8 mouse cellular contexts compared by ENCODE assay signal in genomic region chr13:69530951-69531350, GRCm38 (mm10). TPM values are rescaled to one million over a fixed set of nuclear protein-coding genes. Genes with fewer than 3 reads are reported as not detected.
DNase-seq lines count a peak whose midpoint lies in the region; ATAC-seq lines count a peak whose summit lies in the region.

No protein-coding gene starts in this region.

- WGBS in neural tube, embryonic 11.5 days: 88% methylated on average over 6 of the region's 6 CpGs
- 83% methylated on average over 6 of the region's 6 CpGs for WGBS in liver, embryonic 15.5 days (ENCODE audit: insufficient replicate concordance)

- H3K27ac ChIP-seq in neural tube, embryonic 11.5 days (ENCODE audit: low read depth, low read length): no peak overlapping the region
- no peak overlapping the region for H3K27ac ChIP-seq in liver, embryonic 15.5 days (replicated peaks)

- H3K9me3 ChIP-seq in neural tube, embryonic 11.5 days (ENCODE audit: control insufficient read depth, low read length): no peaks in the 10 kb centered on the region
- H3K9me3 ChIP-seq in liver, embryonic 15.5 days (replicated peaks): no peaks in the 10 kb centered on the region

- DNase-seq in cerebellum, adult 9-11 months: peak; percentile 53
- DNase-seq in cerebellum, postnatal 25 days: no peak
- no peak for DNase-seq in neural tube, embryonic 11.5 days (ENCODE audit: low spot score)
- no peak for DNase-seq in neural tube, embryonic 10.5 days (ENCODE audit: extremely low spot score, low spot score)
- DNase-seq in right cerebral cortex, postnatal 14 days: no peak
- no peak for DNase-seq in left cerebral cortex, adult 18-20 months (ENCODE audit: low spot score in 2 of 2)
- DNase-seq in urinary bladder, postnatal 25 days (ENCODE audit: low spot score): no peak

- no peak overlapping the region for H3K4me3 ChIP-seq in neural tube, embryonic 11.5 days (ENCODE audit: low read depth, low read length)
- H3K4me3 ChIP-seq in liver, embryonic 15.5 days (replicated peaks): peak overlapping the region; percentile 95

- no peaks in the 10 kb centered on the region for H3K27me3 ChIP-seq in neural tube, embryonic 11.5 days (ENCODE audit: control insufficient read depth, insufficient read depth, low read length)
- H3K27me3 ChIP-seq in liver, embryonic 15.5 days: no peaks in the 10 kb centered on the region

- H3K4me1 ChIP-seq in neural tube, embryonic 11.5 days (ENCODE audit: control insufficient read depth, insufficient read depth, low read length): peaks cover 32% of the 10 kb centered on the region
- H3K4me1 ChIP-seq in liver, embryonic 15.5 days (replicated peaks): peaks cover 69% of the 10 kb centered on the region

- H3K36me3 ChIP-seq in neural tube, embryonic 11.5 days (ENCODE audit: control insufficient read depth, insufficient read depth, low read length): no peaks in the 10 kb centered on the region; the same call in 1 of the 2 replicates
- H3K36me3 ChIP-seq in liver, embryonic 15.5 days (replicated peaks): peaks cover 10% of the 10 kb centered on the region; the same call in 1 of the 2 replicates

- H3K9ac ChIP-seq in neural tube, embryonic 11.5 days (ENCODE audit: low read length): no peak overlapping the region
- H3K9ac ChIP-seq in liver, embryonic 15.5 days: peak overlapping the region; percentile 88; the same call in 1 of the 2 replicates

- no peak for ATAC-seq in neural tube, embryonic 11.5 days (ENCODE audit: insufficient read depth, low FRiP score, low TSS enrichment)
- no peak for ATAC-seq in liver, embryonic 15.5 days (ENCODE audit: insufficient read depth)

- peak overlapping the region; percentile 90 for H3K4me2 ChIP-seq in neural tube, embryonic 11.5 days (ENCODE audit: low read depth)
- H3K4me2 ChIP-seq in liver, embryonic 15.5 days: peak overlapping the region; percentile 95

RNA-seq across cellular contexts. Expression of gene Nsun2, which starts 2.6 kb away (rescaled TPM):
- polyA plus RNA-seq in neural tube, embryonic 11.5 days (2014; fragmentation: Nextera tagmentation; extraction: Ambion mirVana): 139 and 143 TPM in 2 replicates
- 82.4 and 84.3 TPM in 2 replicates for polyA plus RNA-seq in liver, embryonic 15.5 days (2015; fragmentation: Nextera tagmentation; extraction: Ambion mirVana)
- total RNA-seq in left cerebral cortex, adult 18-20 months (2021): 10 to 100 TPM; 85.3 to 88.4 TPM

RNA-seq across cellular contexts. Expression of gene Tent4a, which starts 3.5 kb away (rescaled TPM):
- 8.5 and 10.5 TPM in 2 replicates for polyA plus RNA-seq in neural tube, embryonic 11.5 days (2014; fragmentation: Nextera tagmentation; extraction: Ambion mirVana)
- 2.0 and 2.8 TPM in 2 replicates for polyA plus RNA-seq in liver, embryonic 15.5 days (2015; fragmentation: Nextera tagmentation; extraction: Ambion mirVana)
- total RNA-seq in left cerebral cortex, adult 18-20 months (2021): 10 to 100 TPM; 49.1 to 50.5 TPM
